42 mouse cellular contexts compared by ENCODE assay signal in genomic region chr17:56851167-56851566, GRCm38 (mm10). TPM values are rescaled to one million over a fixed set of nuclear protein-coding genes. Genes with fewer than 3 reads are reported as not detected.
"Had no signal": no experiment of that assay in that cellular context is flagged by ENCODE, and none has a peak within 500 bp of the region (broad histone marks: within the 10 kb centered on the region; RNA-seq: fewer than 3 reads in every experiment).

No protein-coding gene starts in this region.

- H3K9ac ChIP-seq: heart, embryonic 13.5 days; heart, embryonic 15.5 days; hindbrain, embryonic 13.5 days; hindbrain, embryonic 15.5 days; kidney, embryonic 15.5 days; limb, embryonic 13.5 days; limb, embryonic 15.5 days; liver, embryonic 12.5 days; liver, embryonic 14.5 days had no signal

- H3K27me3 ChIP-seq: heart, embryonic 15.5 days; hindbrain, embryonic 15.5 days; kidney, embryonic 15.5 days; limb, embryonic 13.5 days; limb, embryonic 15.5 days had no signal

- H3K4me3 ChIP-seq: heart, adult 2 months; heart, embryonic 13.5 days; heart, embryonic 15.5 days; hindbrain, embryonic 13.5 days; hindbrain, embryonic 15.5 days; kidney, embryonic 15.5 days; limb, embryonic 13.5 days; limb, embryonic 15.5 days; liver, embryonic 12.5 days had no signal

- H3K36me3 ChIP-seq: heart, embryonic 13.5 days; heart, embryonic 15.5 days; hindbrain, embryonic 13.5 days; hindbrain, embryonic 15.5 days; kidney, embryonic 15.5 days; limb, embryonic 13.5 days; limb, embryonic 15.5 days; liver, embryonic 12.5 days had no signal

- H3K4me2 ChIP-seq: heart, embryonic 11.5 days; heart, embryonic 13.5 days; heart, embryonic 15.5 days; hindbrain, embryonic 13.5 days; hindbrain, embryonic 15.5 days; kidney, embryonic 15.5 days; limb, embryonic 13.5 days; limb, embryonic 15.5 days; liver, embryonic 12.5 days had no signal

- DNase-seq: gastrocnemius, postnatal 14 days; gastrocnemius, postnatal 36 days; heart, adult 11 months; heart, adult 2 months; heart, postnatal 14 days; heart, postnatal 36 days; kidney, adult 11 months; kidney, adult 2 months; kidney, adult 9 months; kidney, postnatal 14 days; kidney, postnatal 36 days; layer of hippocampus, adult 9-11 months; layer of hippocampus, postnatal 36 days; left cerebral cortex, postnatal 4 days had no signal

- H3K9me3 ChIP-seq: heart, embryonic 13.5 days; heart, embryonic 15.5 days; hindbrain, embryonic 13.5 days; hindbrain, embryonic 15.5 days; kidney, embryonic 15.5 days; limb, embryonic 13.5 days; limb, embryonic 15.5 days; liver, embryonic 12.5 days had no signal

- H3K4me1 ChIP-seq: heart, embryonic 13.5 days; heart, embryonic 15.5 days; hindbrain, embryonic 13.5 days; hindbrain, embryonic 15.5 days; limb, embryonic 13.5 days; limb, embryonic 15.5 days had no signal

- H3K27ac ChIP-seq: heart, adult 2 months; heart, embryonic 13.5 days; heart, embryonic 15.5 days; hindbrain, embryonic 13.5 days; hindbrain, embryonic 15.5 days; hindbrain, postnatal 0 days; kidney, embryonic 15.5 days; kidney, postnatal 0 days; limb, embryonic 13.5 days; limb, embryonic 15.5 days; liver, embryonic 12.5 days; liver, embryonic 14.5 days had no signal

- ATAC-seq: hindbrain, postnatal 0 days; intestine, embryonic 16.5 days; liver, embryonic 12.5 days had no signal

RNA-seq across cellular contexts. Expression of gene Acsbg2, which starts 23.1 kb away (rescaled TPM):
- total RNA-seq: gastrocnemius, adult 8-10 months; gastrocnemius, postnatal 14 days; gastrocnemius, postnatal 36 days; heart, adult 2 months; heart, postnatal 14 days; heart, postnatal 36 days; hematopoietic stem cell, adult 5-6 weeks; hindbrain, postnatal 0 days; layer of hippocampus, adult 18-20 months; layer of hippocampus, adult 8-10 months; layer of hippocampus, postnatal 14 days; layer of hippocampus, postnatal 36 days; left cerebral cortex, adult 18-20 months; left cerebral cortex, adult 8-10 months; left cerebral cortex, postnatal 10 days; left cerebral cortex, postnatal 25 days; left cerebral cortex, postnatal 4 days; liver, adult 2 months had no signal
- polyA plus RNA-seq: heart, embryonic 11.5 days; heart, embryonic 13.5 days; heart, embryonic 15.5 days; hindbrain, embryonic 11.5 days; hindbrain, embryonic 15.5 days; hindbrain, postnatal 0 days; intestine, embryonic 14.5 days; intestine, embryonic 16.5 days; kidney, embryonic 15.5 days; kidney, postnatal 0 days; large intestine, adult 2 months; limb, embryonic 11.5 days; limb, embryonic 13.5 days; limb, embryonic 15.5 days; liver, adult 2 months; liver, embryonic 12.5 days; liver, embryonic 14.5 days; liver, embryonic 16.5 days had no signal

RNA-seq across cellular contexts. Expression of gene 1700061G19Rik, which starts 24.1 kb away (rescaled TPM):
- total RNA-seq: gastrocnemius, adult 8-10 months; gastrocnemius, postnatal 14 days; gastrocnemius, postnatal 36 days; heart, adult 2 months; heart, postnatal 14 days; heart, postnatal 36 days; hematopoietic stem cell, adult 5-6 weeks; hindbrain, postnatal 0 days; left cerebral cortex, postnatal 25 days; liver, adult 2 months had no signal
